ENCODE assay signal across 10 mouse cellular contexts in the genomic region with DNA sequence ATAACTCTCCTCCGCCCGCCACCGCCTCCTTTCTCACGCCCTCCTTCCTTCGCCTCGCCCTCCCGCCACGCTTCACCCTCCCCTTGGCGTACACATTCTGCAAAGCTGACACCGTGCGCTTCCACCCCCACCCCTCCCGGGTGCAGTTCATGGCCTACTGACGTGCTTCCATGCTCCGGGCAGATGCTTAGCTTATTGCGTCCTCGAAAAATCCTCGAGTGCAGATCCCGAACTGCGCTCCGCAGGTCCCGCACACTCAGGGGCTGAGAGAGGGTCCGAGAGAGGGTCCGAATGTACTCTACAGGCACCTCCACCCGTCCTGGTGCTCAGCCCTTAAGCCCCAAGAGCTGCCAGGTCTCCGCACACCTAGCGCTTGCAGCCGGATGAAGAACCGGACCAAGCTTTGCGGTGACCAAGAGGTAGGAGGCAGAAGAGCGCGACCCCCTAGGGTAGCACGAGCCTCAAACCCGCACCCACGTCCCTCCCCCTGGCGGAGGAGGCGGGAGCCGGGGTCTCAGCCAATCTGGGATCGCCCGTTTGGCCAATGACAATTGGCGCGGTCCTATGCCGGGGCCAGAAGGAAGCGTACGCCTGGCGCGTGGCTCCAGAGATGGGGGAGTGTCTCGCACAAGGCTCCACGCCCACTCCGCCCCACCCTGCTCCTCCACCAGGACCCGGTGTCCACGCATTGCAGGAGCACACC. TPM values are rescaled to one million over a fixed set of nuclear protein-coding genes. Genes with fewer than 3 reads are reported as not detected.
DNase-seq lines count a peak whose midpoint lies in the region; ATAC-seq and TF ChIP-seq lines count a peak whose summit lies in the region.
"Had no signal": no experiment of that assay in that cellular context is flagged by ENCODE, and none has a peak within 500 bp of the region (broad histone marks: within the 10 kb centered on the region; RNA-seq: fewer than 3 reads in every experiment).

TSS of gene Ascl2 (minus strand) at position 456 of the 703 bp plus-strand sequence.

- H3K4me1 ChIP-seq in kidney, embryonic 14.5 days (ENCODE audit: control insufficient read depth, insufficient read depth, low read length), result peaks cover 14% of the 10 kb centered on the region; the same call in 1 of the 2 replicates
- H3K4me1 ChIP-seq in bone marrow macrophage, adult 2 months (ENCODE audit: control insufficient read depth, insufficient read depth, low read length), result peaks cover 3% of the 10 kb centered on the region; the same call in 1 of the 2 replicates
- H3K4me1 ChIP-seq in heart, embryonic 11.5 days (ENCODE audit: control insufficient read depth, insufficient read depth, low read length), result peaks cover 11% of the 10 kb centered on the region

- ATAC-seq in kidney, embryonic 14.5 days (ENCODE audit: low FRiP score, low TSS enrichment), result peak; percentile 45; the same call in 1 of the 2 replicates
- ATAC-seq in heart, embryonic 11.5 days (replicated peaks; ENCODE audit: insufficient number of reproducible peaks, low FRiP score, low TSS enrichment), result peak; percentile 55
- ATAC-seq in megakaryocyte-erythroid progenitor cell, adult 5-6 weeks (replicated peaks; ENCODE audit: low FRiP score, low TSS enrichment, poor library complexity, severe bottlenecking), result 0 out of 2 replicates have a peak, but pooled peaks have one; percentile 44
- ATAC-seq in erythroid progenitor cell, adult 5-6 weeks (replicated peaks; ENCODE audit: low FRiP score, poor library complexity, severe bottlenecking), result no peak
- ATAC-seq: Patski had no signal

- no peak within 1 kb of the TSS for H3K27ac ChIP-seq in kidney, embryonic 14.5 days (ENCODE audit: low read depth, low read length)
- H3K27ac ChIP-seq in bone marrow macrophage, adult 2 months (ENCODE audit: insufficient read depth, low read depth, low read length), result no peak within 1 kb of the TSS
- no peak within 1 kb of the TSS for H3K27ac ChIP-seq in heart, embryonic 11.5 days (ENCODE audit: low read depth, low read length)

- peak within 1 kb of the TSS; percentile 91 for H3K4me2 ChIP-seq in kidney, embryonic 14.5 days (replicated peaks; ENCODE audit: low read depth, low read length)
- peak within 1 kb of the TSS; percentile 93 for H3K4me2 ChIP-seq in heart, embryonic 11.5 days

- TF ChIP-seq POLR2A in bone marrow macrophage, adult 2 months (IDR thresholded peaks at IDR 0.05; ENCODE audit: borderline replicate concordance, low read depth, low read length), result no peak

- H3K9ac ChIP-seq in kidney, embryonic 14.5 days (ENCODE audit: low read depth, low read length), result peak within 1 kb of the TSS; percentile 38
- H3K9ac ChIP-seq in heart, embryonic 11.5 days (ENCODE audit: low read depth, low read length), result peak within 1 kb of the TSS; percentile 53

- no peak for TF ChIP-seq CTCF in bone marrow macrophage, adult 2 months (IDR thresholded peaks at IDR 0.05; ENCODE audit: low read depth, low read length)

- H3K4me3 ChIP-seq in kidney, embryonic 14.5 days (ENCODE audit: low read length), result peak within 1 kb of the TSS; percentile 44
- H3K4me3 ChIP-seq in bone marrow macrophage, adult 2 months (ENCODE audit: insufficient read depth, low read length), result peak within 1 kb of the TSS; percentile 53
- H3K4me3 ChIP-seq in heart, embryonic 11.5 days (ENCODE audit: low read depth, low read length), result peak within 1 kb of the TSS; percentile 50
- H3K4me3 ChIP-seq: myocyte had no signal

- DNase-seq in kidney, adult 9 months, result no peak
- DNase-seq in kidney, postnatal 4 days, result peak; percentile 41 to 50
- peak; percentile 20 to 43 for DNase-seq in urinary bladder, postnatal 36 days (ENCODE audit: low spot score in 2 of 2)

- no peaks in the 10 kb centered on the region for H3K36me3 ChIP-seq in kidney, embryonic 14.5 days (ENCODE audit: control insufficient read depth, insufficient read depth, low read length)
- no peaks in the 10 kb centered on the region for H3K36me3 ChIP-seq in heart, embryonic 11.5 days (ENCODE audit: control insufficient read depth, insufficient read depth, low read length)

- H3K27me3 ChIP-seq in kidney, embryonic 14.5 days (ENCODE audit: control insufficient read depth, insufficient read depth, low read length), result peaks cover 67% of the 10 kb centered on the region
- H3K27me3 ChIP-seq in heart, embryonic 11.5 days (ENCODE audit: control insufficient read depth, insufficient read depth, low read length), result peaks cover 80% of the 10 kb centered on the region

- WGBS in kidney, embryonic 14.5 days, result under 1% methylated on average over 51 of the region's 51 CpGs
- WGBS in heart, embryonic 11.5 days (ENCODE audit: insufficient replicate concordance), result 1% methylated on average over 51 of the region's 51 CpGs

- no peaks in the 10 kb centered on the region for H3K9me3 ChIP-seq in kidney, embryonic 14.5 days (ENCODE audit: control insufficient read depth, low read length)
- no peaks in the 10 kb centered on the region for H3K9me3 ChIP-seq in heart, embryonic 11.5 days (replicated peaks; ENCODE audit: control insufficient read depth, low read length)

RNA-seq across cellular contexts. Expression of gene Ascl2, which starts in this region (rescaled TPM):
- 0.43 and 0.67 TPM in 2 replicates for polyA plus RNA-seq in kidney, embryonic 14.5 days (2014; fragmentation: Nextera tagmentation; extraction: Ambion mirVana)
- not detected in 2 replicates for polyA plus RNA-seq in bone marrow macrophage, adult 2 months (2012; ENCODE audit: insufficient read depth, insufficient read length, missing spikeins)
- polyA plus RNA-seq in heart, embryonic 11.5 days (2014; fragmentation: Nextera tagmentation; extraction: Ambion mirVana), result 0.42 and 0.44 TPM in 2 replicates
- total RNA-seq in megakaryocyte-erythroid progenitor cell, adult 5-6 weeks (2014; fragmentation: Nextera tagmentation), result not detected in 2 replicates
- 0.99 TPM in 1 of 2 replicates, not detected in the other for total RNA-seq in megakaryocyte-erythroid progenitor cell, adult 5-6 weeks (2017)
- 1.4 TPM in 1 of 2 replicates, not detected in the other for total RNA-seq in erythroid progenitor cell, adult 5-6 weeks (2015; ENCODE audit: low replicate concordance)
- total RNA-seq in erythroid progenitor cell, adult 5-6 weeks (2017; ENCODE audit: low replicate concordance), result not detected in 2 replicates
- polyA plus RNA-seq: myocyte had no signal

Comparison
In these comparisons a context has a peak if more than half of its experiments do, and no peak if none do; other contexts are left out.
1. Peak in ATAC-seq, H3K4me3 ChIP-seq, H3K9ac ChIP-seq and H3K4me2 ChIP-seq in kidney, embryonic 14.5 days; RNA of the gene not detected or under 1 TPM.
2. Peak in ATAC-seq, H3K4me3 ChIP-seq, H3K9ac ChIP-seq and H3K4me2 ChIP-seq in heart, embryonic 11.5 days; RNA of the gene not detected or under 1 TPM.
3. Peak in ATAC-seq in megakaryocyte-erythroid progenitor cell, adult 5-6 weeks; RNA of the gene not detected or under 1 TPM.